Mouse (Mus musculus) midbrain, embryonic 12.5 days (tissue): Measurements from ENCODE around the gene Hes1. TPM values are rescaled to one million over a fixed set of nuclear protein-coding genes. Genes with fewer than 3 reads are reported as not detected.
A peak's percentile ranks its signal among the peaks of the same experiment; 100 is the strongest.

Experiments used
- ATAC-seq: fragments of 200-750 bp; cut with Nextera tagmentation; 2 replicates; pipeline ENCODE4 v1.8.0; 2017; ENCODE audit warnings: low read depth, moderate TSS enrichment, moderate library complexity; ENCODE audit not compliant: low FRiP score
- H3K27ac ChIP-seq: fragments of 300-500 bp; sonication (generic); replicated peaks from 2 replicates; pipeline ENCODE4 v1.5.1; 2016; ENCODE audit warnings: mild to moderate bottlenecking
- H3K27me3 ChIP-seq: fragments of 300-500 bp; sonication (generic); 2 replicates; pipeline ENCODE4 v1.6.1; 2016; ENCODE audit warnings: mild to moderate bottlenecking
- H3K36me3 ChIP-seq: fragments of 300-500 bp; sonication (generic); 2 replicates; pipeline ENCODE4 v1.6.1; 2016
- H3K4me1 ChIP-seq: fragments of 300-500 bp; sonication (generic); 2 replicates; pipeline ENCODE4 v1.6.1; 2016
- H3K4me2 ChIP-seq: fragments of 300-500 bp; sonication (generic); replicated peaks from 2 replicates; pipeline ENCODE4 v1.6.1; 2016; ENCODE audit warnings: mild to moderate bottlenecking, moderate library complexity
- H3K4me3 ChIP-seq: fragments of 300-500 bp; sonication (generic); 2 replicates; pipeline ENCODE4 v1.5.1; 2016; ENCODE audit warnings: mild to moderate bottlenecking
- H3K9ac ChIP-seq: fragments of 300-500 bp; sonication (generic); replicated peaks from 2 replicates; pipeline ENCODE4 v1.6.1; 2016; ENCODE audit warnings: mild to moderate bottlenecking, moderate library complexity
- H3K9me3 ChIP-seq: fragments of 300-500 bp; sonication (generic); 2 replicates; pipeline ENCODE4 v1.6.1; 2016; ENCODE audit warnings: mild to moderate bottlenecking
- WGBS: fragments of 180-500 bp; shearing (Covaris S2); methylation state at CpG from one replicate; pipeline ENCODE4 v1.1.7; 2016; 5-methylcytosine and 5-hydroxymethylcytosine counted together
- polyA plus RNA-seq: library from polyadenylated mRNA; unstranded; fragments of >200 nt; fragmentation: Nextera tagmentation; extraction: Ambion mirVana; gene quantifications from 2 replicates; pipeline ENCODE4 v1.2.1, GENCODE M21; 2016

The Hes1 gene
- 30.5 and 37.9 TPM in 2 replicates for polyA plus RNA-seq

GRCm38 (mm10) chr16:30063984-30064453, at the start of gene Hes1:
Gene Hes1, plus strand, starts transcription at chr16:30064384.
- peak; percentile 85 for ATAC-seq
- Histone ChIP-seq H3K9ac (peak within 1 kb of the TSS; percentile 77), H3K4me1 (peaks cover 62% of the 10 kb centered on the region), H3K4me2 (peak within 1 kb of the TSS; percentile 98), H3K27ac (peak within 1 kb of the TSS; percentile 92), H3K36me3 (no peaks in the 10 kb centered on the region), H3K9me3 (no peaks in the 10 kb centered on the region), H3K27me3 (peaks cover 62% of the 10 kb centered on the region), H3K4me3 (peak within 1 kb of the TSS; percentile 67)
- WGBS = 1% methylated on average over 53 of the region's 57 CpGs

- peaks cover 76% of the 10 kb centered on the region for H3K27me3 ChIP-seq
- ATAC-seq = no peak
- no peak overlapping the region for H3K27ac ChIP-seq
- no peaks in the 10 kb centered on the region for H3K36me3 ChIP-seq
- 65% methylated on average over 3 of the region's 3 CpGs for WGBS
- H3K9me3 ChIP-seq = no peaks in the 10 kb centered on the region; the same call in 1 of the 2 replicates
- H3K9ac ChIP-seq = no peak overlapping the region
- no peak overlapping the region for H3K4me3 ChIP-seq
- H3K4me2 ChIP-seq = no peak overlapping the region
- H3K4me1 ChIP-seq = peaks cover 26% of the 10 kb centered on the region
Measured at GRCm38 (mm10) chr16:30016064-30016463, 48.1 kb upstream of the Hes1 start.

DNA sequence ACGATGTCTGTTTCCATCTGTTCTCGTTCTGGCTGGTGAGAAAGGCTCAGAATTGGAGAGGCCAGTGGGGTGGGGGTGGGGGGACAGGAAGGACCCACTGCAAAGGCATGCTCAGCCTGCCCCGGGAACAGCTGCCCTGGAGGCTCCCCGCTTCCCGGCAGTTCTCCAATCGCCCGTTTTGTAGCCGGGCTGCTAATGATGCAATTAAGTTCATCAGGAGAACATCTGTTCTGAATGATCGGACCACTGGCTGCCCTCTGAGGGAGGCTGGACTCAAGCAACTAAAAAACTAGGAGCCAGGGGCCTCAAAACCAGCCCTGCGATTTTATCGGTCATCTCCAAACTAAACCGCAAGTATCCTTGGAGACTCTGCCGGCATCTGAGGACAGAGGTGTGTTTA, 44.1 kb upstream of the Hes1 start:
- Histone ChIP-seq H3K4me3 (no peak overlapping the region), H3K27ac (no peak overlapping the region), H3K36me3 (no peaks in the 10 kb centered on the region), H3K4me1 (peaks cover 45% of the 10 kb centered on the region), H3K27me3 (peaks cover 80% of the 10 kb centered on the region), H3K4me2 (0 out of 2 replicates have a peak overlapping the region, but pooled peaks have one; percentile 17), H3K9ac (no peak overlapping the region), H3K9me3 (no peaks in the 10 kb centered on the region)
- 17% methylated on average over 13 of the region's 13 CpGs for WGBS
- no peak; the same call in 1 of the 2 replicates for ATAC-seq

DNA sequence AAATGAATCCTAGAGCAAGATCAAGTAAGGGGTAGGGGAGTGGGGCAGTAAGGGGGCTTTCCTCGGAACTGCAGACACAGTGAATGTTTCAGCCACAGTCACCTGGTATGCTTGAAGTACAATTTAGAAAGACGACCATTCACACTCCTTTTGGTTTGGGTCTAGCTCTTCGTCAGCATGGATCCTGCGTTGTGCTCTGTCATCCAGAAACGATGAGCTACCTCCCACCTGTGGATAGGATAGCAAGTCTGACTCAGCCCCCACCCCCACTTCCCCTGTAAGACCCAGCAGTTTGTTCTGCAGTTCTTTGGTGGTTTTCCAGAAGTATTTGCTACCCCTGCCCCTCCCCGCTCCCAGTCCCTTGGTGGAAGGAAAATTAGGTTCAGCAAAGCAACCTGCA, 41.8 kb upstream of the Hes1 start:
- no peak overlapping the region for H3K9ac ChIP-seq

GRCm38 (mm10) chr16:30022890-30023797, 41.0 kb upstream of the Hes1 start:
- no peak overlapping the region for H3K4me3 ChIP-seq
- peak; percentile 45; the same call in 1 of the 2 replicates for ATAC-seq

More for the DNA sequence above, 41.8 kb upstream of the Hes1 start:
- H3K4me1 ChIP-seq = peaks cover 39% of the 10 kb centered on the region
- H3K27me3 ChIP-seq = peaks cover 86% of the 10 kb centered on the region
- no peaks in the 10 kb centered on the region for H3K9me3 ChIP-seq
- H3K27ac ChIP-seq = no peak overlapping the region
- no peaks in the 10 kb centered on the region for H3K36me3 ChIP-seq
- H3K4me3 ChIP-seq = no peak overlapping the region
- no peak for ATAC-seq
- WGBS = 58% methylated on average over 6 of the region's 6 CpGs
- no peak overlapping the region for H3K4me2 ChIP-seq

DNA sequence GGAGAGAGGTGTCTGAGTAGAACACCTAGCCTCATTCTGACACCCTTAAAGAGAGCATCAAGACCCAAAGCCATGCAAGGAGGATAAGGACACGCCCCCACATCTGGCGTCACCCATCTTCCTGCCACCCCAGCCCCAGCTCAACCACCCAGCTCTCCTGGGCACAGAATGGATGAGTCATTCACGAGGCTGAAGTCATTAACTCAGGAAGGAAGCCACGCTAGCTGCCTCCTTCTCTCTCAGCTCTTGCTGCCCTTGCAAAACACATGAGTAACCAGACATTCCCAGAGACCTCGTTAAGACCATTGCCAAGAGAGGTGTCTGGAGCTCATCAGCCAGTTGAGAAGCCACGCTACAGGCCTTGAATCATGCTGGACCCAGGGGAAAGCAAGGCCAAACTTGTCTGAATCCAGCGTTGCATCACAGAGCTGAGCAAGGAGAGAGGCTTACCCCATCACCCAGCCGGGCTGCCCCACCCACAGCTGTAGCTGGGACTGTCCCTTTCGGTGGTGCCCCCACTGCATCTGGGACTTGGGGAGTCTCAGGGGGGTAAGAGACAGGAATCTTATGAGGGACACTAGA, 39.4 kb upstream of the Hes1 start:
- Histone ChIP-seq H3K36me3 (no peaks in the 10 kb centered on the region), H3K27ac (no peak overlapping the region), H3K27me3 (peaks cover 67% of the 10 kb centered on the region), H3K4me1 (peaks cover 55% of the 10 kb centered on the region), H3K4me2 (no peak overlapping the region), H3K4me3 (no peak overlapping the region), H3K9ac (no peak overlapping the region), H3K9me3 (no peaks in the 10 kb centered on the region)
- no peak for ATAC-seq
- WGBS = 77% methylated on average over 9 of the region's 9 CpGs

More at GRCm38 (mm10) chr16:30022890-30023797, 41.0 kb upstream of the Hes1 start:
- WGBS = 42% methylated on average over 16 of the region's 16 CpGs
- Histone ChIP-seq H3K9me3 (no peaks in the 10 kb centered on the region), H3K4me1 (peaks cover 46% of the 10 kb centered on the region), H3K4me2 (no peak overlapping the region), H3K9ac (no peak overlapping the region), H3K27me3 (peaks cover 79% of the 10 kb centered on the region), H3K36me3 (no peaks in the 10 kb centered on the region), H3K27ac (no peak overlapping the region)

- ATAC-seq = peak; percentile 64; the same call in 1 of the 2 replicates
- Histone ChIP-seq H3K9ac (no peak overlapping the region), H3K36me3 (no peaks in the 10 kb centered on the region), H3K4me1 (peaks cover 33% of the 10 kb centered on the region), H3K4me2 (no peak overlapping the region), H3K27me3 (peaks cover 55% of the 10 kb centered on the region), H3K27ac (peak overlapping the region; percentile 35; the same call in 1 of the 2 replicates), H3K4me3 (no peak overlapping the region), H3K9me3 (no peaks in the 10 kb centered on the region)
- 16% methylated on average over 6 of the region's 6 CpGs for WGBS
Measured at GRCm38 (mm10) chr16:30028184-30028583, 36.0 kb upstream of the Hes1 start.

- Histone ChIP-seq H3K36me3 (no peaks in the 10 kb centered on the region), H3K4me1 (peaks cover 24% of the 10 kb centered on the region), H3K4me2 (no peak overlapping the region), H3K27me3 (peaks cover 54% of the 10 kb centered on the region), H3K27ac (no peak overlapping the region), H3K9ac (no peak overlapping the region), H3K4me3 (no peak overlapping the region), H3K9me3 (no peaks in the 10 kb centered on the region)
- WGBS = 61% methylated on average over 12 of the region's 12 CpGs
- ATAC-seq = no peak
Measured at GRCm38 (mm10) chr16:30029264-30030003, 34.8 kb upstream of the Hes1 start.

GRCm38 (mm10) chr16:30032326-30032904, 31.8 kb upstream of the Hes1 start:
- Histone ChIP-seq H3K4me1 (peaks cover 21% of the 10 kb centered on the region), H3K36me3 (no peaks in the 10 kb centered on the region), H3K4me3 (no peak overlapping the region), H3K9me3 (no peaks in the 10 kb centered on the region), H3K27me3 (peaks cover 58% of the 10 kb centered on the region), H3K27ac (no peak overlapping the region), H3K4me2 (no peak overlapping the region), H3K9ac (no peak overlapping the region)
- WGBS = 88% methylated on average over 2 of the region's 2 CpGs
- ATAC-seq = no peak

DNA sequence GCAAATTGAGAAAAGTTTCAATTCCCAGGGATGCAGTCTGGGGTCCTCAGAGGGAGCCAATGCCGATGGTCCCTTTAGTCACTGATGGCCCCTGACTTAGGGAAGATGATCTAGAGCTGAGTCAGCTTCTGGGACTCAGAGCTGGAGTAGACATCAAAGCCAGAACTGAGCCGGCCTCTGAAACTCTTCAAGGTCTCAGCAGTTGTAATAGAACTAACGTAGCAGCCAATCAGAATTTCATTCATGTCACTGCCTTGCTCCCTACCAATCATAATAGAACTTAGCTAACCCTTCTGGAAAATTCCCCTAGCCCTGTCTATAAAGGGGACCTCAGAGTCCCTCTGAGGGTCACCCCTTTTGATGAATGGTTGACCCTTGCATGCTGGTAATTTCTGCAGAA, 30.8 kb upstream of the Hes1 start:
- no peak overlapping the region for H3K27ac ChIP-seq
- WGBS = 64% methylated on average over 3 of the region's 3 CpGs
- no peak for ATAC-seq
- H3K36me3 ChIP-seq = no peaks in the 10 kb centered on the region
- no peak overlapping the region for H3K4me2 ChIP-seq
- no peaks in the 10 kb centered on the region for H3K9me3 ChIP-seq
- H3K4me1 ChIP-seq = peaks cover 15% of the 10 kb centered on the region
- no peak overlapping the region for H3K9ac ChIP-seq
- no peak overlapping the region for H3K4me3 ChIP-seq
- H3K27me3 ChIP-seq = peaks cover 68% of the 10 kb centered on the region

DNA sequence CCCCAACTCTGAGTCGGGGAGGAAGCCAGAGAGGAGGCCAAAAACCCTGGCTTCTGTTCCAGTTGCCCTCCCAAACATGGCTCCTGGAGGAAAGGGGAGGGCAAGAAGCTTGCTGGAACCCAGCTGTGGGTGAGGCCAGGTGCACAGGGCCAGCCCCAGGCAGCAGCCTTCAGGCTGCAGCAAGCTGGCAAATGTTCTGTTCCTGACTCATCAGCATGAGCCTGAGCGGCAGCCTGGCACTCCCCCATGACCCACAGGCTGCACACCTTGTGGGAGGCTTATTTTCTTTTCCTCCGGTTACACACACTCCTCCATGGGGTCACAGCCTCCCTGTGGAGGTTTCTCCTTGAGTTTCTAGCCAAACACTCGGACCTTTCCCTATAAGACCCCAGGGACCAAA, 30.2 kb upstream of the Hes1 start:
- Histone ChIP-seq H3K4me3 (no peak overlapping the region), H3K9ac (no peak overlapping the region), H3K27ac (no peak overlapping the region), H3K4me2 (no peak overlapping the region), H3K36me3 (no peaks in the 10 kb centered on the region), H3K9me3 (no peaks in the 10 kb centered on the region), H3K4me1 (peaks cover 16% of the 10 kb centered on the region), H3K27me3 (peaks cover 74% of the 10 kb centered on the region)
- ATAC-seq = no peak
- WGBS = 61% methylated on average over 4 of the region's 4 CpGs
